Mouse (Mus musculus): ENCODE measurements at regions not wholly inside any gene's neighbourhood (a gene's known extent, or its start where the extent isn't known, plus 50 kb on each side); places are given as distances from the start of the nearest gene placed in this dataset.
A peak's percentile ranks its signal among the peaks of the same experiment; 100 is the strongest.

GRCm38 (mm10) chr12:118660384-118661213, 185.5 kb upstream of the Sp8 start:
- intact Hi-C loops (cut with DNase I) = no loop called here
- DNase-seq = no peak

- intact Hi-C loops (cut with DNase I) = no loop called here
Measured at GRCm38 (mm10) chr12:118659240-118660120, 186.6 kb upstream of the Sp8 start.

GRCm38 (mm10) chr12:118650483-118651160, 195.5 kb upstream of the Sp8 start:
- no peak for DNase-seq
- intact Hi-C loops (cut with DNase I) = no loop called here

More at GRCm38 (mm10) chr12:118659240-118660120, 186.6 kb upstream of the Sp8 start:
- no peak for DNase-seq

- intact Hi-C loops (cut with DNase I) = no loop called here
- no peak for DNase-seq
Measured at GRCm38 (mm10) chr12:118649323-118649973, 196.7 kb upstream of the Sp8 start.

- DNase-seq = no peak
Measured at GRCm38 (mm10) chr12:118648673-118649072, 197.5 kb upstream of the Sp8 start.

GRCm38 (mm10) chr12:118647270-118648042, 198.7 kb upstream of the Sp8 start:
- DNase-seq = no peak
- intact Hi-C loops (cut with DNase I) = no loop called here

More at GRCm38 (mm10) chr12:118648673-118649072, 197.5 kb upstream of the Sp8 start:
- intact Hi-C loops (cut with DNase I) = no loop called here

- DNase-seq = no peak
- intact Hi-C loops (cut with DNase I) = no loop called here
Measured at GRCm38 (mm10) chr12:118640925-118641324, 205.2 kb upstream of the Sp8 start.

GRCm38 (mm10) chr12:118637214-118637613, 208.9 kb upstream of the Sp8 start:
- intact Hi-C loops (cut with DNase I) = no loop called here

GRCm38 (mm10) chr12:118635456-118635855, 210.7 kb upstream of the Sp8 start:
- intact Hi-C loops (cut with DNase I) = no loop called here
- DNase-seq = no peak

More at GRCm38 (mm10) chr12:118637214-118637613, 208.9 kb upstream of the Sp8 start:
- no peak for DNase-seq

- intact Hi-C loops (cut with DNase I) = no loop called here
- no peak for DNase-seq
Measured at GRCm38 (mm10) chr12:118630373-118630772, 215.8 kb upstream of the Sp8 start.

- intact Hi-C loops (cut with DNase I) = no loop called here
Measured at GRCm38 (mm10) chr12:118621697-118622485, 224.2 kb upstream of the Sp8 start.

GRCm38 (mm10) chr12:118620847-118621636, 225.1 kb upstream of the Sp8 start:
- DNase-seq = peak; percentile 5 to 12
- intact Hi-C loops (cut with DNase I) = no loop called here

More at GRCm38 (mm10) chr12:118621697-118622485, 224.2 kb upstream of the Sp8 start:
- no peak for DNase-seq

- intact Hi-C loops (cut with DNase I) = no loop called here
- no peak for DNase-seq
Measured at GRCm38 (mm10) chr12:118597015-118597414, 249.1 kb upstream of the Sp8 start.

- no peak for DNase-seq
- intact Hi-C loops (cut with DNase I) = no loop called here
Measured at GRCm38 (mm10) chr12:118594781-118595574, 251.2 kb upstream of the Sp8 start.

- peak in 1 of 2 experiments; percentile 3 for DNase-seq
- intact Hi-C loops (cut with DNase I) = no loop called here
Measured at GRCm38 (mm10) chr12:118583829-118584628, 262.1 kb upstream of the Sp8 start.

- no peak for DNase-seq
- intact Hi-C loops (cut with DNase I) = no loop called here
Measured at GRCm38 (mm10) chr12:118569811-118570210, 268.6 kb upstream of the Sp4 start.
